Mouse (Mus musculus): ENCODE measurements at regions not wholly inside any gene's neighbourhood (a gene's known extent, or its start where the extent isn't known, plus 50 kb on each side); places are given as distances from the start of the nearest gene placed in this dataset.

GRCm38 (mm10) chr3:147412274-147412673 is 560.1 kb downstream of the Ttll7 start:
- no peak overlapping the region for H3K4me3 ChIP-seq
- DNase-seq (ENCODE audit: low spot score in 2 of 2), result no peak
- no peak overlapping the region for H3K27ac ChIP-seq
- TF ChIP-seq CTCF (conservative IDR thresholded peaks at IDR 0.05), result no peak

- Histone ChIP-seq H3K27ac (no peak overlapping the region), H3K4me3 (no peak overlapping the region)
- no peak for TF ChIP-seq CTCF (conservative IDR thresholded peaks at IDR 0.05)
- DNase-seq (ENCODE audit: low spot score in 2 of 2), result no peak
Measured at GRCm38 (mm10) chr3:147416926-147417325, 564.8 kb downstream of the Ttll7 start.

GRCm38 (mm10) chr3:147419129-147419528 is 567.0 kb downstream of the Ttll7 start:
- TF ChIP-seq CTCF (conservative IDR thresholded peaks at IDR 0.05), result no peak
- H3K27ac ChIP-seq, result no peak overlapping the region
- DNase-seq (ENCODE audit: low spot score in 2 of 2), result peak in 1 of 2 experiments; percentile 5
- no peak overlapping the region for H3K4me3 ChIP-seq

- Histone ChIP-seq H3K4me3 (no peak overlapping the region), H3K27ac (no peak overlapping the region)
- DNase-seq (ENCODE audit: low spot score in 2 of 2), result peak in 1 of 2 experiments; percentile 3
- no peak for TF ChIP-seq CTCF (conservative IDR thresholded peaks at IDR 0.05)
Measured at GRCm38 (mm10) chr3:147422196-147422595, 570.0 kb downstream of the Ttll7 start.

GRCm38 (mm10) chr3:147423895-147424575 is 571.9 kb downstream of the Ttll7 start:
- Histone ChIP-seq H3K27ac (no peak overlapping the region), H3K4me3 (no peak overlapping the region)
- DNase-seq (ENCODE audit: low spot score in 2 of 2), result no peak
- no peak for TF ChIP-seq CTCF (conservative IDR thresholded peaks at IDR 0.05)

- TF ChIP-seq CTCF (conservative IDR thresholded peaks at IDR 0.05), result no peak
- no peak overlapping the region for H3K4me3 ChIP-seq
- H3K27ac ChIP-seq, result no peak overlapping the region
- no peak for DNase-seq (ENCODE audit: low spot score in 2 of 2)
Measured at GRCm38 (mm10) chr3:147428837-147429236, 576.7 kb downstream of the Ttll7 start.

- no peak for DNase-seq (ENCODE audit: low spot score in 2 of 2)
- Histone ChIP-seq H3K4me3 (no peak overlapping the region), H3K27ac (no peak overlapping the region)
- TF ChIP-seq CTCF (conservative IDR thresholded peaks at IDR 0.05), result no peak
Measured at GRCm38 (mm10) chr3:147442925-147443690, 590.9 kb downstream of the Ttll7 start.

GRCm38 (mm10) chr3:147443691-147443960 is 591.5 kb downstream of the Ttll7 start:
- no peak overlapping the region for H3K27ac ChIP-seq
- H3K4me3 ChIP-seq, result no peak overlapping the region
- no peak for TF ChIP-seq CTCF (conservative IDR thresholded peaks at IDR 0.05)
- no peak for DNase-seq (ENCODE audit: low spot score in 2 of 2)

- no peak overlapping the region for H3K4me3 ChIP-seq
- TF ChIP-seq CTCF (conservative IDR thresholded peaks at IDR 0.05), result no peak
- no peak for DNase-seq (ENCODE audit: low spot score in 2 of 2)
- H3K27ac ChIP-seq, result no peak overlapping the region
Measured at GRCm38 (mm10) chr3:147444005-147444763, 592.0 kb downstream of the Ttll7 start.

- no peak overlapping the region for H3K27ac ChIP-seq
- no peak for DNase-seq (ENCODE audit: low spot score in 2 of 2)
- TF ChIP-seq CTCF (conservative IDR thresholded peaks at IDR 0.05), result no peak
- no peak overlapping the region for H3K4me3 ChIP-seq
Measured at GRCm38 (mm10) chr3:147445066-147445844, 593.1 kb downstream of the Ttll7 start.

GRCm38 (mm10) chr3:147445884-147446283 is 593.7 kb downstream of the Ttll7 start:
- no peak for DNase-seq (ENCODE audit: low spot score in 2 of 2)
- H3K4me3 ChIP-seq, result no peak overlapping the region
- TF ChIP-seq CTCF (conservative IDR thresholded peaks at IDR 0.05), result no peak
- H3K27ac ChIP-seq, result no peak overlapping the region

GRCm38 (mm10) chr3:147452176-147452575 is 600.0 kb downstream of the Ttll7 start:
- H3K4me3 ChIP-seq, result no peak overlapping the region
- no peak overlapping the region for H3K27ac ChIP-seq
- TF ChIP-seq CTCF (conservative IDR thresholded peaks at IDR 0.05), result no peak
- no peak for DNase-seq (ENCODE audit: low spot score in 2 of 2)

- TF ChIP-seq CTCF (conservative IDR thresholded peaks at IDR 0.05), result no peak
- no peak for DNase-seq (ENCODE audit: low spot score in 2 of 2)
- no peak overlapping the region for H3K4me3 ChIP-seq
- H3K27ac ChIP-seq, result no peak overlapping the region
Measured at GRCm38 (mm10) chr3:147455383-147455782, 603.2 kb downstream of the Ttll7 start.

Measured in layer of hippocampus, adult 2 months (tissue).